Mouse (Mus musculus) liver, embryonic 14.5 days (tissue): Measurements from ENCODE around the gene Kif13a.

Source experiments
- CTCF ChIP-seq: IDR thresholded peaks from 2 replicates; pipeline ENCODE4 v1.5.1; 2016; ENCODE audit warnings: antibody characterized with exemption, low read depth, control low read depth
- EP300 ChIP-seq: IDR thresholded peaks from 2 replicates; pipeline ENCODE4 v1.6.1; 2016; ENCODE audit warnings: antibody characterized with exemption, low read depth

DNA sequence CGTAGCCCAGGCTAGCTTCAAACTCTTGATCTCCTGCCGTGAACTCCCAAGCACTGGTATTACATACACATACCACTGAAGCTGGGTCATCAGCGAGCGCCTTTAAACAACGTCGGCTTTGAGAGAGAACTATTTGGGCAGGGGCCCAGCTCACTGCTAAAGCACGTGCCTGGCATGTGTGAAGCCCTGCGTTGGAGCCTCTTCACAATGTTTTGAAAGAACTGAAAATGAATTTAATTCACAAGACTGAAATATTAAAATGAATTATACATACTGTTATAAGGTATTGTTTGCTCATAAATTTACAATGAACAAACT, 70.9 kb downstream of the Kif13a start:
- no peak for TF ChIP-seq CTCF
- TF ChIP-seq EP300: no peak
